Mouse (Mus musculus) thymus, adult 2 months (tissue): ENCODE measurements at regions not wholly inside any gene's neighbourhood (a gene's known extent, or its start where the extent isn't known, plus 50 kb on each side); places are given as distances from the start of the nearest gene placed in this dataset.

Source experiments
- CTCF ChIP-seq: fragments of 200-500 bp; IDR thresholded peaks from 2 replicates; pipeline ENCODE4 v1.5.1; 2012; ENCODE audit warnings: mild to moderate bottlenecking, control low read depth, low read length, moderate library complexity, borderline replicate concordance; ENCODE audit not compliant: control insufficient read depth, poor library complexity, insufficient read depth; ENCODE audit errors: extremely low read depth
- POLR2A ChIP-seq: fragments of 200-500 bp; IDR thresholded peaks from 2 replicates; pipeline ENCODE4 v1.6.1; 2012; ENCODE audit warnings: mild to moderate bottlenecking, low read length, control low read depth, moderate library complexity; ENCODE audit not compliant: control insufficient read depth, poor library complexity, insufficient read depth; ENCODE audit errors: extremely low read depth

- TF ChIP-seq CTCF (no peak), POLR2A (no peak)
These were observed 184.5 kb upstream of the Ppargc1a start for GRCm38 (mm10) chr5:51752024-51752423.
